Mouse (Mus musculus): Measurements from ENCODE around the gene Trim66. TPM values are rescaled to one million over a fixed set of nuclear protein-coding genes. Genes with fewer than 3 reads are reported as not detected.

The Trim66 gene
- polyA plus RNA-seq, 1 experiment, result 0.06 TPM

- no peaks in the 10 kb centered on the region for H3K27me3 ChIP-seq (ENCODE audit: control insufficient read depth, insufficient read depth, low read length)
- TF ChIP-seq CTCF (IDR thresholded peaks at IDR 0.05; ENCODE audit: extremely low read depth, insufficient read depth, insufficient read length, insufficient replicate concordance) (no peak), POLR2A (IDR thresholded peaks at IDR 0.05; ENCODE audit: low read depth, low read length) (no peak)
- 67% methylated on average over 5 of the region's 5 CpGs for whole genome bisulfite sequencing
- no peak overlapping the region for H3K4me3 ChIP-seq (ENCODE audit: extremely low read depth, insufficient read depth, insufficient read length)
- no peak overlapping the region for H3K27ac ChIP-seq (ENCODE audit: insufficient read depth, low read length)
- H3K4me1 ChIP-seq (ENCODE audit: control insufficient read depth, insufficient read depth, insufficient read length), result no peaks in the 10 kb centered on the region
- DNase-seq (ENCODE audit: low read depth in 1 of 2, low spot score in 2 of 2), result no peak
- H3K36me3 ChIP-seq (ENCODE audit: control insufficient read depth, insufficient read depth, low read length), result no peaks in the 10 kb centered on the region
These were observed 23.6 kb upstream of the Trim66 start for GRCm38 (mm10) chr7:109531501-109531900.

DNA sequence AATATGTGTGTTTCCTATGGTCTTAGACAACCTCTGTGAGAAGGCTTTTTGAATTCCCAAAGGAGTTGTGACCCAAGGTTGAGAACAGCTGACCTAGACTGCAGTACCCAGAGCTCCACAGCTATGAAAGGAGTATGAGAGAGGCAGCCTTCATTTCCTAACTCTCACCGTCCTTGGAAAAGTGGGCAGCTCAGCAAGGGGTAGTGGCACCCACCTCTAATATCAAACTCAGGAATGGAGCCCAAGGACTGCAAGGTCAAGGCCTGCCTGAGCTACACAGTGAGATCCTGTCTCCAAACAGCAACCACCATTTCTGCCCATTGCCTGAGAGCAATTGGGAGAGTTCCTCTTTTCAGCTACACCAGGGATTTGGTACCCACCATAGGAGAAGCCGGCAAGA is 21.8 kb upstream of the Trim66 start:
- Histone ChIP-seq H3K4me1 (ENCODE audit: control insufficient read depth, insufficient read depth, insufficient read length) (no peaks in the 10 kb centered on the region), H3K4me3 (ENCODE audit: extremely low read depth, insufficient read depth, insufficient read length) (no peak overlapping the region), H3K27me3 (ENCODE audit: control insufficient read depth, insufficient read depth, low read length) (no peaks in the 10 kb centered on the region), H3K27ac (ENCODE audit: insufficient read depth, low read length) (no peak overlapping the region), H3K36me3 (ENCODE audit: control insufficient read depth, insufficient read depth, low read length) (peaks cover 3% of the 10 kb centered on the region)
- TF ChIP-seq CTCF (IDR thresholded peaks at IDR 0.05; ENCODE audit: extremely low read depth, insufficient read depth, insufficient read length, insufficient replicate concordance) (no peak), POLR2A (IDR thresholded peaks at IDR 0.05; ENCODE audit: low read depth, low read length) (no peak)
- no peak for DNase-seq (ENCODE audit: low read depth in 1 of 2, low spot score in 2 of 2)
- WGBS, result 42% methylated on average over 2 of the region's 2 CpGs

DNA sequence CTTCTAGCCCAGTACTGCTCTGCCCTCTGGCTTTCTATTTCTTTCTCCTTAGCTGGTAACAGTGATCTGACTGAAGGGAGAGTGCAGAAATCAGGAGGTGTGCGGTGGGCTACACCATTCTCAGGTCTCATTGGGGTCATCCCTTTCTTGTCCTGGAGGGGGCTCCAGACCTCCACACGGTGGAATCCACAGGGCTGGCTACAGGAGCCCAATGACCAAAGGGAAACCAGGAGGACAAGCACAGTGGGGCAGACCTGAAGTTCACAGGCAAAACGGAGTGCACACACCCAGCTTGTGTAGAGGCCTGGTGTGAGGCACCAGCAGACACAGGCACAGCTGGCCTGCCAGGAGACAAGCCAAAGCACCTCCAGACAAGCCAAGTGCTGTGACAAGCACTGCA is 20.4 kb upstream of the Trim66 start:
- DNase-seq (ENCODE audit: low read depth in 1 of 2, low spot score in 2 of 2), result no peak
- Histone ChIP-seq H3K27ac (ENCODE audit: insufficient read depth, low read length) (no peak overlapping the region), H3K4me3 (ENCODE audit: extremely low read depth, insufficient read depth, insufficient read length) (no peak overlapping the region), H3K4me1 (ENCODE audit: control insufficient read depth, insufficient read depth, insufficient read length) (no peaks in the 10 kb centered on the region), H3K27me3 (ENCODE audit: control insufficient read depth, insufficient read depth, low read length) (no peaks in the 10 kb centered on the region), H3K36me3 (ENCODE audit: control insufficient read depth, insufficient read depth, low read length) (peaks cover 13% of the 10 kb centered on the region)
- WGBS, result 40% methylated on average over 3 of the region's 3 CpGs
- TF ChIP-seq CTCF (IDR thresholded peaks at IDR 0.05; ENCODE audit: extremely low read depth, insufficient read depth, insufficient read length, insufficient replicate concordance) (peak; percentile 55; the same call in 1 of the 2 replicates), POLR2A (IDR thresholded peaks at IDR 0.05; ENCODE audit: low read depth, low read length) (no peak)

DNA sequence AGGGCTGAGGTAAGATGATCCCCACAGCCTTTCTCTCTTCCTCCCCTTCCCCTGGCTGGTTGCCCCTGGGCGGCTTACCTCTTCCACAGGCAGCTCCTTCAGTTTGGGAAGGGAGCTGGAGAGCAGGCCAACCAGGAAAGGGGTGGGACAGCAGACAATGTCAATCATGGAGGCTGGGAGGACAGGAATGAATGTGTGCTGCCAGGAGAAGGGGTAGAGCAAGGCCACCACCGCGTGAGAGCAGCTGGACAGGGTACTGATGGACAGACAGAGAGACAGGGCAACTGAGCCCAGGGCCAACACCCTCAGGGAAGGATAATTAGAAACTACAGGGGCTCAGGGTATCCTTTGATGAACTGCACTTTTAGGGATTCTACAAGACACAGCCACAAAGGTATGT is 19.6 kb upstream of the Trim66 start:
- DNase-seq (ENCODE audit: low read depth in 1 of 2, low spot score in 2 of 2), result no peak
- WGBS, result 95% methylated on average over 3 of the region's 3 CpGs
- Histone ChIP-seq H3K36me3 (ENCODE audit: control insufficient read depth, insufficient read depth, low read length) (peaks cover 20% of the 10 kb centered on the region), H3K27ac (ENCODE audit: insufficient read depth, low read length) (no peak overlapping the region), H3K27me3 (ENCODE audit: control insufficient read depth, insufficient read depth, low read length) (no peaks in the 10 kb centered on the region), H3K4me1 (ENCODE audit: control insufficient read depth, insufficient read depth, insufficient read length) (no peaks in the 10 kb centered on the region), H3K4me3 (ENCODE audit: extremely low read depth, insufficient read depth, insufficient read length) (no peak overlapping the region)
- no peak for TF ChIP-seq CTCF (IDR thresholded peaks at IDR 0.05; ENCODE audit: extremely low read depth, insufficient read depth, insufficient read length, insufficient replicate concordance)
- no peak for TF ChIP-seq POLR2A (IDR thresholded peaks at IDR 0.05; ENCODE audit: low read depth, low read length)

- no peaks in the 10 kb centered on the region for H3K4me1 ChIP-seq (ENCODE audit: control insufficient read depth, insufficient read depth, insufficient read length)
- 84% methylated on average over 16 of the region's 16 CpGs for WGBS
- no peak overlapping the region for H3K27ac ChIP-seq (ENCODE audit: insufficient read depth, low read length)
- no peaks in the 10 kb centered on the region for H3K27me3 ChIP-seq (ENCODE audit: control insufficient read depth, insufficient read depth, low read length)
- DNase-seq (ENCODE audit: low read depth in 1 of 2, low spot score in 2 of 2), result no peak
- H3K36me3 ChIP-seq (ENCODE audit: control insufficient read depth, insufficient read depth, low read length), result peaks cover 31% of the 10 kb centered on the region
- no peak for TF ChIP-seq POLR2A (IDR thresholded peaks at IDR 0.05; ENCODE audit: low read depth, low read length)
- TF ChIP-seq CTCF (IDR thresholded peaks at IDR 0.05; ENCODE audit: extremely low read depth, insufficient read depth, insufficient read length, insufficient replicate concordance), result no peak
- no peak overlapping the region for H3K4me3 ChIP-seq (ENCODE audit: extremely low read depth, insufficient read depth, insufficient read length)
These were observed 18.1 kb upstream of the Trim66 start for GRCm38 (mm10) chr7:109525740-109526663.

DNA sequence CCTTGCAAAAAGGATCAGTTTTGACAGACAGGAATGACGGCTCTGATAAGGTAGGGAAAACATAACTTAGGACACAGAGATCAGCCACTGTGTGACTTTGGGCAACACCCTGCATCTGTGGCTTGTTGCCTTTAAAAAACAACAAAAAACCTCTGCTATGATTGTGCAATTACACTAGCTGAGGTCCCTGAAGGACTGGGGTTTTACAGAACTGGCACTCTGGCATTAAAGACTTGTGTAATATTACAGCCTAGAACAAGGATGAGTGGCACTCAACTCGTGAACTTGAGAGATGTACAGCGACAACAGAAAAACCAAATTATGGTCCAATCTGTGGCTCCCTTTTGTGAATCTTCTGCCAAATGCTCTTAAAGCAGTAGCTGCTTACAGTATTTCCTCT is 16.8 kb upstream of the Trim66 start:
- H3K4me3 ChIP-seq (ENCODE audit: extremely low read depth, insufficient read depth, insufficient read length), result no peak overlapping the region
- DNase-seq (ENCODE audit: low read depth in 1 of 2, low spot score in 2 of 2), result no peak
- no peak overlapping the region for H3K27ac ChIP-seq (ENCODE audit: insufficient read depth, low read length)
- no peaks in the 10 kb centered on the region for H3K4me1 ChIP-seq (ENCODE audit: control insufficient read depth, insufficient read depth, insufficient read length)
- H3K36me3 ChIP-seq (ENCODE audit: control insufficient read depth, insufficient read depth, low read length), result peaks cover 33% of the 10 kb centered on the region
- WGBS, result 89% methylated on average over 3 of the region's 3 CpGs
- TF ChIP-seq POLR2A (IDR thresholded peaks at IDR 0.05; ENCODE audit: low read depth, low read length), result no peak
- no peak for TF ChIP-seq CTCF (IDR thresholded peaks at IDR 0.05; ENCODE audit: extremely low read depth, insufficient read depth, insufficient read length, insufficient replicate concordance)
- no peaks in the 10 kb centered on the region for H3K27me3 ChIP-seq (ENCODE audit: control insufficient read depth, insufficient read depth, low read length)

GRCm38 (mm10) chr7:109524442-109524744 is 16.5 kb upstream of the Trim66 start:
- H3K27ac ChIP-seq (ENCODE audit: insufficient read depth, low read length), result no peak overlapping the region
- TF ChIP-seq CTCF (IDR thresholded peaks at IDR 0.05; ENCODE audit: extremely low read depth, insufficient read depth, insufficient read length, insufficient replicate concordance), result no peak
- TF ChIP-seq POLR2A (IDR thresholded peaks at IDR 0.05; ENCODE audit: low read depth, low read length), result no peak
- no peak overlapping the region for H3K4me3 ChIP-seq (ENCODE audit: extremely low read depth, insufficient read depth, insufficient read length)
- no peaks in the 10 kb centered on the region for H3K4me1 ChIP-seq (ENCODE audit: control insufficient read depth, insufficient read depth, insufficient read length)
- no peak for DNase-seq (ENCODE audit: low read depth in 1 of 2, low spot score in 2 of 2)
- H3K36me3 ChIP-seq (ENCODE audit: control insufficient read depth, insufficient read depth, low read length), result peaks cover 33% of the 10 kb centered on the region
- H3K27me3 ChIP-seq (ENCODE audit: control insufficient read depth, insufficient read depth, low read length), result no peaks in the 10 kb centered on the region
